Mouse (Mus musculus): Measurements from ENCODE around the gene Nkain1. TPM values are rescaled to one million over a fixed set of nuclear protein-coding genes. Genes with fewer than 3 reads are reported as not detected.

The Nkain1 gene
- polyA plus RNA-seq, 1 experiment: not detected

DNA sequence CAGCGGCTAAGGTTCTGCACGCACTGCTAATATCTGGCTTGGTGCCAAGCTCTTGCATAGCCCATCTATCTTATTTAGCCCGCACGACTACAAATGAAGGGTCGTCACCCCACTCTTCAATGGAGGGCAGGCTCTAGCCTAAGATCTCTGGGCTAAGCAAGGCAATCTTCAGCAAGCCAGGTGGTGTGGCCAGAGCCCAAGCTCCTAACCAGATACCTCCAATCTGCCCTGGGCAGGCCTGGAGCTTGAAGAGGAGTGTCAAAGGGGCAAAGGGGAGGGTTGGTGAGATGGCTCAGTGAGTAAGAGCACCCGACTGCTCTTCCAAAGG is 20.9 kb downstream of the Nkain1 start:
- H3K9me3 ChIP-seq: peaks cover 11% of the 10 kb centered on the region
- TF ChIP-seq FLI1 (IDR thresholded peaks at IDR 0.05; ENCODE audit: low read length): no peak
- no peak for TF ChIP-seq GATA1 (IDR thresholded peaks at IDR 0.05; ENCODE audit: borderline replicate concordance, low read length)

DNA sequence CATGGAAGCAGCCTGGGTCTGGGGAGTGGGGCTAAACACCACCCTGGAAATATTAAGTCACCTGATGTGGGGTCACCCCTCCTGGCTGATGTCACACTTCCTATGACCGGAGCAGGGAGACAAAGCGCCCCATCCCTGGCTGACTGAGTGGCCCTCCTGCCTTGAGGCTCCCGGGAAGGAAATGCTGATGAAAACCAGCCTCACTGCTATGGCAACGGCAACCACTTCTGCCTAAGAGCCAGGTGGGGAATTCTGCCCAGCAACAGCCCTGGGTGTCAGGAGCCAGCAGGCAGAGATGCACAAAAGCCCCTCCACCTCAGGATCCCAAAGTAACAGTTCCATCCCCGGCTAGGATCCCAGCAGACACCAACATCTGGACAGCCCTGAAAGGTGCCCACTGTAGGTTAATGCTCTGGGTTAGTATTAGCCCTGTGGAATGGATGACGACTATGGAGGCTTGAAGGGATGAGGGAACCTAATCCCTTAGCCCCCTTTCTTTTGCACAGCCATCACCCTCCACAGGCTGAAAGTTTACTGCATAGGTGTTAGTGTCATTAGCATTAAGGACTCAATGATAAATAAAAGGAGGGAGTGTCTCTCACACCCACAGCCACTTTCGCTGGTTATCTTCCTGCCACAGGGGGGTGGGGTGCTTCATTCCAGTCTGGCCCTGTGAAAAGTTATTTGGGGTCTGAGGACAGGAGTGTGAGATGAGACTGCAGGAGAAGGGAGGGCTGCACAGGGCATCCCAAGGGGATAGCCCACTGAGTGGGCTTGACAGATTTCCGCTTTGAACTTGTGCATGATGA is 21.5 kb downstream of the Nkain1 start:
- Histone ChIP-seq H3K4me1 (peaks cover 10% of the 10 kb centered on the region; the same call in 1 of the 2 replicates), H3K4me3 (replicated peaks) (no peak overlapping the region), H3K27me3 (replicated peaks) (peaks cover 68% of the 10 kb centered on the region), H3K36me3 (replicated peaks; ENCODE audit: low read length) (no peaks in the 10 kb centered on the region), H3K9me3 (peaks cover 11% of the 10 kb centered on the region)
- TF ChIP-seq GATA1 (IDR thresholded peaks at IDR 0.05; ENCODE audit: borderline replicate concordance, low read length) (no peak), FLI1 (IDR thresholded peaks at IDR 0.05; ENCODE audit: low read length) (no peak)

More for the DNA sequence above, 20.9 kb downstream of the Nkain1 start:
- Histone ChIP-seq H3K36me3 (replicated peaks; ENCODE audit: low read length) (no peaks in the 10 kb centered on the region), H3K27me3 (replicated peaks) (peaks cover 68% of the 10 kb centered on the region), H3K4me3 (replicated peaks) (no peak overlapping the region), H3K4me1 (peaks cover 10% of the 10 kb centered on the region; the same call in 1 of the 2 replicates)

- H3K36me3 ChIP-seq (replicated peaks; ENCODE audit: low read length): no peaks in the 10 kb centered on the region
- H3K9me3 ChIP-seq: peaks cover 6% of the 10 kb centered on the region
- no peak overlapping the region for H3K4me3 ChIP-seq (replicated peaks)
- 0 out of 2 replicates have a peak, but pooled peaks cover 5% of the 10 kb centered on the region for H3K4me1 ChIP-seq
- TF ChIP-seq GATA1 (IDR thresholded peaks at IDR 0.05; ENCODE audit: borderline replicate concordance, low read length): no peak
- no peak for TF ChIP-seq FLI1 (IDR thresholded peaks at IDR 0.05; ENCODE audit: low read length)
- H3K27me3 ChIP-seq (replicated peaks): peaks cover 73% of the 10 kb centered on the region
Observed at GRCm38 (mm10) chr4:130550511-130550910, 23.5 kb downstream of the Nkain1 start.

DNA sequence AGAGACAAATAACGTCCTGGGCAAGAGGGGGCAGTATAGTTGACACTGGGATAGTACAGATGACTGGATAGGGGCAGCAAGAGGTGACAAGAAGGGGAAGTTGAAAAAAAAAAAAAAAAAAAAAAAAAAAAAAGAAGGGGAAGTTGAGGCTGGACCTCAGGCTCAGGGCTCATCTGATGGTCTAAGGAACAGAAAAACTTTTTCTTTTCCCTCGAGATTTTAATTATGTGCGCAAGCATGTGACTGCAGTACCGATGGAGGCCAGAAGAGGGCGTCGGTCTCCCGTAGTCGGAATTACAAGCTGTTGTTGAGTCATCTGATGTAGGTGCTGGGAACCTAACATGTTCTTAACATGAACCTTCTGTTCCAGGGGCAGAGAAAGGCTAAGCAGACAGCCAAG is 24.8 kb downstream of the Nkain1 start:
- Histone ChIP-seq H3K27me3 (replicated peaks) (peaks cover 69% of the 10 kb centered on the region), H3K36me3 (replicated peaks; ENCODE audit: low read length) (no peaks in the 10 kb centered on the region), H3K9me3 (peaks cover 6% of the 10 kb centered on the region), H3K4me3 (replicated peaks) (no peak overlapping the region), H3K4me1 (0 out of 2 replicates have a peak, but pooled peaks cover 5% of the 10 kb centered on the region)
- no peak for TF ChIP-seq FLI1 (IDR thresholded peaks at IDR 0.05; ENCODE audit: low read length)
- TF ChIP-seq GATA1 (IDR thresholded peaks at IDR 0.05; ENCODE audit: borderline replicate concordance, low read length): no peak

GRCm38 (mm10) chr4:130546798-130547562 is 27.0 kb downstream of the Nkain1 start:
- Histone ChIP-seq H3K4me1 (peaks cover 4% of the 10 kb centered on the region; the same call in 1 of the 2 replicates), H3K4me3 (replicated peaks) (no peak overlapping the region), H3K27me3 (replicated peaks) (peaks cover 66% of the 10 kb centered on the region), H3K36me3 (replicated peaks; ENCODE audit: low read length) (no peaks in the 10 kb centered on the region), H3K9me3 (peaks cover 6% of the 10 kb centered on the region)
- TF ChIP-seq FLI1 (IDR thresholded peaks at IDR 0.05; ENCODE audit: low read length) (no peak), GATA1 (IDR thresholded peaks at IDR 0.05; ENCODE audit: borderline replicate concordance, low read length) (no peak)

DNA sequence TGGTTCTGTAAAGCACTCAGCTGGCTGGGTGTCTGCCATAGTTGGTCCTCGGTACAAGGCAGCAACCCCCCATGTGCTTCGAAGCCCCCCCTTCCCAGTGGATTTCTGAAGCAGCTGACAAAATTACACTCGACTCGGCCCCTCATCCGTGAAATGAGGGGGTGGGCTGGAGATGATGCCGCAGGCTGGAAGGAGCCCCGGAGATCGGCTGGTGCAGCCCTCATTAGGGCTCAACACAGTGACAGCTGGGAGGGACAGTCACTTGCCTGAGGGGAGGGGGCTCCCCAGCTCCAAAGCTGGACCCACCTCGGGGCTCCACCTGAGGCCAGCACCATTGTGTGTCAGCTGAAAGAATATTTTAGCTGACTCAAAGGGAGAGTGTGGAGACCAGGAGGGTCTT is 29.6 kb downstream of the Nkain1 start:
- Histone ChIP-seq H3K4me3 (replicated peaks) (no peak overlapping the region), H3K9me3 (peaks cover 5% of the 10 kb centered on the region), H3K36me3 (replicated peaks; ENCODE audit: low read length) (no peaks in the 10 kb centered on the region), H3K27me3 (replicated peaks) (peaks cover 61% of the 10 kb centered on the region), H3K4me1 (peaks cover 4% of the 10 kb centered on the region; the same call in 1 of the 2 replicates)
- no peak for TF ChIP-seq FLI1 (IDR thresholded peaks at IDR 0.05; ENCODE audit: low read length)
- TF ChIP-seq GATA1 (IDR thresholded peaks at IDR 0.05; ENCODE audit: borderline replicate concordance, low read length): no peak

DNA sequence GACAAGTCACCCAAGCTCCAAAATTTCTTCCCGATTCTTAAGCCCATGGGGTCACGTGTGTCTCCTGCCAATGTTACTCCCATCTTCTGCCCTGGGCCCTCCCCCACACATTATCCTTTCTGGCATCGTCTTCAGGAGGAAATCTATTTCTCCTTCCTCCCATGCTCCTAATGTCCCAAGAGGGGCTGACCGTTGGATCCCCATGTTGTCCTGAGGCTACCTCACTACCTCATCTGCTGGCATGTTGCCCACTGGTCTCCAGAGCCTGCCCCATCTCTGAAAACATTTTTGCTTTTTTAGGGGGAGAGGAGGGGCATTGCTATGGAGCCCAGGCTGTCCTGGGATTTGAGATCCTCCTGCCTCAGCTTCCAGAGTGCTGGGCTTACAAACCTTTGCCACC is 30.9 kb downstream of the Nkain1 start:
- peaks cover 66% of the 10 kb centered on the region for H3K27me3 ChIP-seq (replicated peaks)
- H3K9me3 ChIP-seq: no peaks in the 10 kb centered on the region
- no peaks in the 10 kb centered on the region for H3K36me3 ChIP-seq (replicated peaks; ENCODE audit: low read length)
- TF ChIP-seq FLI1 (IDR thresholded peaks at IDR 0.05; ENCODE audit: low read length): no peak
- no peak for TF ChIP-seq GATA1 (IDR thresholded peaks at IDR 0.05; ENCODE audit: borderline replicate concordance, low read length)
- no peak overlapping the region for H3K4me3 ChIP-seq (replicated peaks)
- peaks cover 4% of the 10 kb centered on the region; the same call in 1 of the 2 replicates for H3K4me1 ChIP-seq

DNA sequence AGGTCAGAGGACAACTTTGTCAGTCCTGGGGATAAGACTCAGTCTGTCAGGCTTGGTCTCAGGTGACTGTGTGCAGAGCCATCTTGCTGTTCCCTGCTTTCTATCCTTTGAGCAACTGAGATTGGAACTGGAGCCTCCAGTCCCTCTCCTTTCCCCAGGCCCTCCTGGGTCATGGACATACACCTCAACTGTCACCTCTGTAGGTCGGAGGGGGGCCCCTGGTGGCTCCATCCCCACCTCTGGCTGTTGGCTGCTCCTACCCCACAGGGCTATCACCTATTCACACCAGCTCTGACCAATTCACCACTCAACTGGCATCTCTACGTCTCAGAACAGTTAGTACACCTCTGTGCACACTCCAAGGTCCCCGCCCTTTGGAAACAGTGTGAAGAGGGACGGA is 33.1 kb downstream of the Nkain1 start:
- Histone ChIP-seq H3K4me3 (replicated peaks) (no peak overlapping the region), H3K27me3 (replicated peaks) (peaks cover 49% of the 10 kb centered on the region), H3K36me3 (replicated peaks; ENCODE audit: low read length) (no peaks in the 10 kb centered on the region), H3K4me1 (peaks cover 4% of the 10 kb centered on the region; the same call in 1 of the 2 replicates), H3K9me3 (peaks cover 2% of the 10 kb centered on the region)
- TF ChIP-seq GATA1 (IDR thresholded peaks at IDR 0.05; ENCODE audit: borderline replicate concordance, low read length): no peak
- no peak for TF ChIP-seq FLI1 (IDR thresholded peaks at IDR 0.05; ENCODE audit: low read length)

- Histone ChIP-seq H3K27me3 (replicated peaks) (peaks cover 43% of the 10 kb centered on the region), H3K4me1 (peaks cover 4% of the 10 kb centered on the region; the same call in 1 of the 2 replicates), H3K36me3 (replicated peaks; ENCODE audit: low read length) (no peaks in the 10 kb centered on the region), H3K9me3 (peaks cover 9% of the 10 kb centered on the region), H3K4me3 (replicated peaks) (no peak overlapping the region)
- TF ChIP-seq FLI1 (IDR thresholded peaks at IDR 0.05; ENCODE audit: low read length): no peak
- no peak for TF ChIP-seq GATA1 (IDR thresholded peaks at IDR 0.05; ENCODE audit: borderline replicate concordance, low read length)
Observed at GRCm38 (mm10) chr4:130539706-130540105, 34.3 kb downstream of the Nkain1 start.

GRCm38 (mm10) chr4:130539053-130539452 is 34.9 kb downstream of the Nkain1 start:
- H3K4me1 ChIP-seq: peaks cover 3% of the 10 kb centered on the region; the same call in 1 of the 2 replicates
- H3K36me3 ChIP-seq (replicated peaks; ENCODE audit: low read length): no peaks in the 10 kb centered on the region
- H3K9me3 ChIP-seq: peaks cover 9% of the 10 kb centered on the region
- no peak for TF ChIP-seq GATA1 (IDR thresholded peaks at IDR 0.05; ENCODE audit: borderline replicate concordance, low read length)
- TF ChIP-seq FLI1 (IDR thresholded peaks at IDR 0.05; ENCODE audit: low read length): no peak
- H3K4me3 ChIP-seq (replicated peaks): no peak overlapping the region
- H3K27me3 ChIP-seq (replicated peaks): peaks cover 37% of the 10 kb centered on the region

All from megakaryocyte, embryonic 14.5 days (primary cell).